Mouse (Mus musculus): ENCODE data around the gene Olig3. TPM values are rescaled to one million over a fixed set of nuclear protein-coding genes. Genes with fewer than 3 reads are reported as not detected.

The Olig3 gene
- total and polyA plus RNA-seq, 3 experiments: not detected

- Histone ChIP-seq H3K36me3 (ENCODE audit: control insufficient read depth, insufficient read depth, low read length) (no peaks in the 10 kb centered on the region), H3K79me2 (replicated peaks; ENCODE audit: control insufficient read depth, insufficient read depth, low read length) (no peaks in the 10 kb centered on the region), H3K27ac (no peak overlapping the region), H3K9ac (ENCODE audit: low read depth, low read length) (no peak overlapping the region), H3K4me1 (ENCODE audit: control insufficient read depth, insufficient read depth, low read length) (no peaks in the 10 kb centered on the region), H3K27me3 (ENCODE audit: control insufficient read depth, insufficient read depth, low read length) (peaks cover 7% of the 10 kb centered on the region), H3K4me3 (no peak overlapping the region)
- TF ChIP-seq CTCF (IDR thresholded peaks at IDR 0.05): no peak
- no peak for TF ChIP-seq POLR2A (IDR thresholded peaks at IDR 0.05; ENCODE audit: insufficient read depth, low read depth, low read length)
- no peak for TF ChIP-seq EP300 (IDR thresholded peaks at IDR 0.05; ENCODE audit: insufficient read depth, low read depth, low read length)
- intact Hi-C loops (cut with DNase I): no loop called here
- DNase-seq: no peak
- 5% methylated on average over 24 of the region's 24 CpGs for WGBS
Observed at GRCm38 (mm10) chr10:19352006-19352877, 4.1 kb upstream of the Olig3 start.

- no peak overlapping the region for H3K9ac ChIP-seq (ENCODE audit: low read depth, low read length)
- H3K79me2 ChIP-seq (replicated peaks; ENCODE audit: control insufficient read depth, insufficient read depth, low read length): no peaks in the 10 kb centered on the region
- H3K27ac ChIP-seq: no peak overlapping the region
- no peak for TF ChIP-seq CTCF (IDR thresholded peaks at IDR 0.05)
- no peak overlapping the region for H3K4me3 ChIP-seq
- intact Hi-C loops (cut with DNase I): no loop called here
- 4% methylated on average over 16 of the region's 16 CpGs for WGBS
- peaks cover 9% of the 10 kb centered on the region for H3K27me3 ChIP-seq (ENCODE audit: control insufficient read depth, insufficient read depth, low read length)
- H3K4me1 ChIP-seq (ENCODE audit: control insufficient read depth, insufficient read depth, low read length): no peaks in the 10 kb centered on the region
- no peaks in the 10 kb centered on the region for H3K36me3 ChIP-seq (ENCODE audit: control insufficient read depth, insufficient read depth, low read length)
- DNase-seq: no peak
Observed at GRCm38 (mm10) chr10:19352878-19353301, 3.4 kb upstream of the Olig3 start.

- Histone ChIP-seq H3K36me3 (ENCODE audit: control insufficient read depth, insufficient read depth, low read length) (no peaks in the 10 kb centered on the region), H3K79me2 (replicated peaks; ENCODE audit: control insufficient read depth, insufficient read depth, low read length) (no peaks in the 10 kb centered on the region), H3K27ac (no peak overlapping the region), H3K4me1 (ENCODE audit: control insufficient read depth, insufficient read depth, low read length) (no peaks in the 10 kb centered on the region), H3K4me3 (no peak overlapping the region), H3K9ac (ENCODE audit: low read depth, low read length) (no peak overlapping the region), H3K27me3 (ENCODE audit: control insufficient read depth, insufficient read depth, low read length) (peaks cover 11% of the 10 kb centered on the region)
- WGBS: 22% methylated on average over 5 of the region's 5 CpGs
- TF ChIP-seq CTCF (IDR thresholded peaks at IDR 0.05) (no peak), POLR2A (IDR thresholded peaks at IDR 0.05; ENCODE audit: insufficient read depth, low read depth, low read length) (no peak), EP300 (IDR thresholded peaks at IDR 0.05; ENCODE audit: insufficient read depth, low read depth, low read length) (no peak)
- intact Hi-C loops (cut with DNase I): no loop called here
- DNase-seq: no peak
Observed at GRCm38 (mm10) chr10:19353631-19354030, 2.7 kb upstream of the Olig3 start.

- Histone ChIP-seq H3K36me3 (ENCODE audit: control insufficient read depth, insufficient read depth, low read length) (no peaks in the 10 kb centered on the region), H3K4me1 (ENCODE audit: control insufficient read depth, insufficient read depth, low read length) (no peaks in the 10 kb centered on the region), H3K79me2 (replicated peaks; ENCODE audit: control insufficient read depth, insufficient read depth, low read length) (no peaks in the 10 kb centered on the region), H3K9ac (ENCODE audit: low read depth, low read length) (no peak overlapping the region), H3K27me3 (ENCODE audit: control insufficient read depth, insufficient read depth, low read length) (peaks cover 12% of the 10 kb centered on the region), H3K4me3 (no peak overlapping the region), H3K27ac (no peak overlapping the region)
- no peak for DNase-seq
- no peak for TF ChIP-seq POLR2A (IDR thresholded peaks at IDR 0.05; ENCODE audit: insufficient read depth, low read depth, low read length)
- TF ChIP-seq CTCF (IDR thresholded peaks at IDR 0.05): no peak
- no peak for TF ChIP-seq EP300 (IDR thresholded peaks at IDR 0.05; ENCODE audit: insufficient read depth, low read depth, low read length)
- intact Hi-C loops (cut with DNase I): no loop called here
- WGBS: 21% methylated on average over 6 of the region's 6 CpGs
Observed at GRCm38 (mm10) chr10:19354146-19354545, 2.2 kb upstream of the Olig3 start.

- Histone ChIP-seq H3K9ac (ENCODE audit: low read depth, low read length) (no peak overlapping the region), H3K4me1 (ENCODE audit: control insufficient read depth, insufficient read depth, low read length) (no peaks in the 10 kb centered on the region), H3K27me3 (ENCODE audit: control insufficient read depth, insufficient read depth, low read length) (peaks cover 16% of the 10 kb centered on the region), H3K27ac (no peak overlapping the region), H3K79me2 (replicated peaks; ENCODE audit: control insufficient read depth, insufficient read depth, low read length) (no peaks in the 10 kb centered on the region), H3K36me3 (ENCODE audit: control insufficient read depth, insufficient read depth, low read length) (no peaks in the 10 kb centered on the region), H3K4me3 (no peak overlapping the region)
- DNase-seq: no peak
- no peak for TF ChIP-seq POLR2A (IDR thresholded peaks at IDR 0.05; ENCODE audit: insufficient read depth, low read depth, low read length)
- TF ChIP-seq CTCF (IDR thresholded peaks at IDR 0.05): no peak
- TF ChIP-seq EP300 (IDR thresholded peaks at IDR 0.05; ENCODE audit: insufficient read depth, low read depth, low read length): no peak
- intact Hi-C loops (cut with DNase I): no loop called here
- 14% methylated on average over 8 of the region's 8 CpGs for WGBS
Observed at GRCm38 (mm10) chr10:19355076-19355475, 1.3 kb upstream of the Olig3 start.

Data from heart, adult 2 months (tissue).